In the genomic region with DNA sequence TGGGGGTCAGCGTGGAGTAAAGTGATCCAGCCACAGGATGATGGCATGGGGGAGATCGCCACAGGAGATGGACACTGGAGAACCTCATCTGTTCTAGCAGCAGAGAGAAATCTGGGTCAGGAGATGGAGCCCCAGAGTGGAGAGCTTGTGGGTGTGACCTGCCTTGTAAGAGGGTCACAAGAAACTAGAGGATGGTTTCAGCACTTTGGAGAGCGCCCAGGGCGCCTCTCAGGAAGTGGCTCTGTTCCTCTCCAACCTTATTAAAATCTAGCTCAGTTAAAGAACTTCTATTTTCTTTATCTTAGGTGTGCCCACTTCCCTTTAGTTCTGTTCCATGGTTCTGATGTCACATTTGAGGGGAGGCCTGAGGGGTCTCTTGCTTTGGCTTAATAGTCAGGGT, we compare ENCODE assay signal across 8 mouse cellular contexts. TPM values are rescaled to one million over a fixed set of nuclear protein-coding genes. Genes with fewer than 3 reads are reported as not detected.
A peak's percentile ranks its signal among the peaks of the same experiment; 100 is the strongest.
DNase-seq lines count a peak whose midpoint lies in the region; ATAC-seq and TF ChIP-seq lines count a peak whose summit lies in the region.

No protein-coding gene starts in this region.

- no peaks in the 10 kb centered on the region for H3K36me3 ChIP-seq in hindbrain, embryonic 11.5 days (ENCODE audit: control insufficient read depth, insufficient read depth, low read length)
- H3K36me3 ChIP-seq in hindbrain, embryonic 13.5 days = no peaks in the 10 kb centered on the region
- H3K36me3 ChIP-seq in MEL (ENCODE audit: control insufficient read depth in 1 of 2, insufficient read depth in 2 of 2, low read length in 2 of 2) = no peaks in the 10 kb centered on the region
- H3K36me3 ChIP-seq in forebrain, embryonic 13.5 days (ENCODE audit: poor library complexity, severe bottlenecking) = no peaks in the 10 kb centered on the region

- WGBS in hindbrain, embryonic 11.5 days = 41% methylated on average over 4 of the region's 4 CpGs
- 58% methylated on average over 4 of the region's 4 CpGs for WGBS in hindbrain, embryonic 13.5 days
- WGBS in forebrain, embryonic 13.5 days = 44% methylated on average over 4 of the region's 4 CpGs

- H3K4me3 ChIP-seq in hindbrain, embryonic 11.5 days (ENCODE audit: low read depth, low read length) = no peak overlapping the region
- H3K4me3 ChIP-seq in hindbrain, embryonic 13.5 days = no peak overlapping the region
- H3K4me3 ChIP-seq in MEL (ENCODE audit: control insufficient read depth in 1 of 2, insufficient read depth in 1 of 2, low read depth in 2 of 2, low read length in 2 of 2) = no peak overlapping the region
- H3K4me3 ChIP-seq in forebrain, embryonic 13.5 days = no peak overlapping the region

- no peak for TF ChIP-seq RAD21 in MEL (IDR thresholded peaks at IDR 0.05; ENCODE audit: low read depth, low read length)

- no peak for ATAC-seq in hindbrain, embryonic 11.5 days (ENCODE audit: low FRiP score)
- ATAC-seq in hindbrain, embryonic 13.5 days (ENCODE audit: low FRiP score) = no peak
- ATAC-seq in erythroid progenitor cell, adult 5-6 weeks (replicated peaks; ENCODE audit: low FRiP score, poor library complexity, severe bottlenecking) = no peak
- ATAC-seq in forebrain, embryonic 13.5 days = no peak

- DNase-seq in hindbrain, embryonic 11.5 days (ENCODE audit: low spot score) = peak; percentile 65
- peak; percentile 84 for DNase-seq in MEL (ENCODE audit: low read depth, low spot score)
- DNase-seq in embryo, embryonic 11.5 days (ENCODE audit: low read depth, low spot score) = peak; percentile 72
- peak; percentile 38 for DNase-seq in lung, postnatal 25 days (ENCODE audit: low spot score)
- no peak for DNase-seq in frontal cortex, adult 2 months (ENCODE audit: extremely low spot score in 1 of 2, low spot score in 1 of 2)

- H3K4me1 ChIP-seq in hindbrain, embryonic 11.5 days (replicated peaks; ENCODE audit: control insufficient read depth, insufficient read depth, low read length) = peaks cover 3% of the 10 kb centered on the region; the same call in 1 of the 2 replicates
- H3K4me1 ChIP-seq in hindbrain, embryonic 13.5 days (replicated peaks) = peaks cover 39% of the 10 kb centered on the region
- 0 out of 4 replicates have a peak, but pooled peaks cover 0 to 3% of the 10 kb centered on the region in 2 experiments for H3K4me1 ChIP-seq in MEL (ENCODE audit: control insufficient read depth in 1 of 2, insufficient read depth in 2 of 2, low read length in 2 of 2)
- H3K4me1 ChIP-seq in forebrain, embryonic 13.5 days = peaks cover 44% of the 10 kb centered on the region

- H3K9me3 ChIP-seq in hindbrain, embryonic 11.5 days (ENCODE audit: control insufficient read depth, low read length) = no peaks in the 10 kb centered on the region
- H3K9me3 ChIP-seq in hindbrain, embryonic 13.5 days = no peaks in the 10 kb centered on the region
- no peaks in the 10 kb centered on the region for H3K9me3 ChIP-seq in MEL (replicated peaks; ENCODE audit: insufficient read depth, low read length)
- H3K9me3 ChIP-seq in forebrain, embryonic 13.5 days (replicated peaks) = no peaks in the 10 kb centered on the region

- H3K4me2 ChIP-seq in hindbrain, embryonic 11.5 days (replicated peaks; ENCODE audit: low read depth, low read length) = no peak overlapping the region
- no peak overlapping the region for H3K4me2 ChIP-seq in hindbrain, embryonic 13.5 days
- no peak overlapping the region for H3K4me2 ChIP-seq in forebrain, embryonic 13.5 days

- no peak for TF ChIP-seq POLR2A in MEL (IDR thresholded peaks at IDR 0.05; ENCODE audit: control insufficient read depth in 1 of 2, insufficient read depth in 1 of 2, low read depth in 1 of 2, low read length in 2 of 2, poor library complexity in 1 of 2)

- no peaks in the 10 kb centered on the region for H3K27me3 ChIP-seq in hindbrain, embryonic 11.5 days (ENCODE audit: control insufficient read depth, insufficient read depth, low read length)
- 0 out of 2 replicates have a peak, but pooled peaks cover 9% of the 10 kb centered on the region for H3K27me3 ChIP-seq in hindbrain, embryonic 13.5 days
- H3K27me3 ChIP-seq in MEL (ENCODE audit: control insufficient read depth in 1 of 2, insufficient read depth in 2 of 2, low read length in 2 of 2) = no peaks in the 10 kb centered on the region
- H3K27me3 ChIP-seq in forebrain, embryonic 13.5 days = peaks cover 19% of the 10 kb centered on the region; the same call in 1 of the 2 replicates

- no peak overlapping the region for H3K9ac ChIP-seq in hindbrain, embryonic 11.5 days (ENCODE audit: low read depth, low read length)
- no peak overlapping the region for H3K9ac ChIP-seq in hindbrain, embryonic 13.5 days
- H3K9ac ChIP-seq in MEL (ENCODE audit: control insufficient read depth, low read depth, low read length, poor library complexity, severe bottlenecking) = no peak overlapping the region
- no peak overlapping the region for H3K9ac ChIP-seq in forebrain, embryonic 13.5 days

- TF ChIP-seq EP300 in MEL (IDR thresholded peaks at IDR 0.05; ENCODE audit: low read depth in 1 of 2, low read length in 2 of 2) = peak in 1 of 2 experiments; percentile 35; a peak in 2 of 4 replicates

- H3K27ac ChIP-seq in hindbrain, embryonic 11.5 days (ENCODE audit: low read depth, low read length) = no peak overlapping the region
- no peak overlapping the region for H3K27ac ChIP-seq in hindbrain, embryonic 13.5 days
- H3K27ac ChIP-seq in MEL (ENCODE audit: control insufficient read depth, low read depth, low read length) = no peak overlapping the region
- H3K27ac ChIP-seq in forebrain, embryonic 13.5 days = no peak overlapping the region

- H3K79me2 ChIP-seq in MEL (ENCODE audit: control insufficient read depth, insufficient read depth, low read length, poor library complexity) = no peaks in the 10 kb centered on the region

- TF ChIP-seq CTCF in MEL (IDR thresholded peaks at IDR 0.05 in 2 of 3, conservative IDR thresholded peaks at IDR 0.05 in 1 of 3; ENCODE audit: control insufficient read depth in 1 of 3, insufficient read depth in 1 of 3, low read depth in 2 of 3, low read length in 3 of 3, poor library complexity in 1 of 3, severe bottlenecking in 1 of 3) = no peak

TF ChIP-seq in MEL, 35 proteins besides CTCF, POLR2A, EP300 and RAD21:
- TF ChIP-seq SIN3A (IDR thresholded peaks at IDR 0.05; ENCODE audit: low read length) (peak; percentile 80), CHD1 (IDR thresholded peaks at IDR 0.05; ENCODE audit: low read depth, low read length) (no peak), TAL1 (IDR thresholded peaks at IDR 0.05; ENCODE audit: low read length) (no peak), ELF1 (IDR thresholded peaks at IDR 0.05; ENCODE audit: low read depth, low read length) (0 out of 2 replicates have a peak, but pooled peaks have one; percentile 34)

RNA-seq across cellular contexts. Expression of a gene that starts 33.3 kb away (rescaled TPM):
- polyA plus RNA-seq in hindbrain, embryonic 11.5 days (2014; fragmentation: Nextera tagmentation; extraction: Ambion mirVana) = 42.4 and 42.7 TPM in 2 replicates
- polyA plus RNA-seq in hindbrain, embryonic 13.5 days (2015; fragmentation: Nextera tagmentation; extraction: Ambion mirVana) = 92.0 and 95.2 TPM in 2 replicates
- 0.19 TPM in 1 of 2 replicates, not detected in the other for total RNA-seq in MEL (2012; rRNA removed)
- polyA plus RNA-seq in MEL (2012; ENCODE audit: insufficient read depth in 1 of 2, insufficient read length in 2 of 2, low read depth in 1 of 2, low replicate concordance in 2 of 2, missing spikeins in 1 of 2) = under 1 TPM in 1 of 2 experiments, not detected in 1; 0.40 TPM
- not detected in 2 replicates for total RNA-seq in erythroid progenitor cell, adult 5-6 weeks (2015; ENCODE audit: low replicate concordance)
- total RNA-seq in erythroid progenitor cell, adult 5-6 weeks (2017; ENCODE audit: low replicate concordance) = not detected in 2 replicates
- polyA plus RNA-seq in forebrain, embryonic 13.5 days (2015; fragmentation: Nextera tagmentation; extraction: Ambion mirVana) = 47.8 and 50.6 TPM in 2 replicates
- polyA plus RNA-seq in frontal cortex, adult 2 months (2012; rRNA removed) = 111 and 117 TPM in 2 replicates

RNA-seq across cellular contexts. Expression of a gene that starts 37.2 kb away (rescaled TPM):
- 2.9 and 3.2 TPM in 2 replicates for polyA plus RNA-seq in hindbrain, embryonic 11.5 days (2014; fragmentation: Nextera tagmentation; extraction: Ambion mirVana)
- 3.2 and 5.0 TPM in 2 replicates for polyA plus RNA-seq in hindbrain, embryonic 13.5 days (2015; fragmentation: Nextera tagmentation; extraction: Ambion mirVana)
- not detected in 2 replicates for total RNA-seq in MEL (2012; rRNA removed)
- polyA plus RNA-seq in MEL (2012; ENCODE audit: insufficient read depth in 1 of 2, insufficient read length in 2 of 2, low read depth in 1 of 2, low replicate concordance in 2 of 2, missing spikeins in 1 of 2) = not detected
- total RNA-seq in erythroid progenitor cell, adult 5-6 weeks (2015; ENCODE audit: low replicate concordance) = not detected in 2 replicates
- total RNA-seq in erythroid progenitor cell, adult 5-6 weeks (2017; ENCODE audit: low replicate concordance) = not detected in 2 replicates
- polyA plus RNA-seq in forebrain, embryonic 13.5 days (2015; fragmentation: Nextera tagmentation; extraction: Ambion mirVana) = 1.0 and 2.2 TPM in 2 replicates
- polyA plus RNA-seq in frontal cortex, adult 2 months (2012; rRNA removed) = 11.9 and 13.4 TPM in 2 replicates

RNA-seq across cellular contexts. Expression of a gene that starts 37.4 kb away (rescaled TPM):
- polyA plus RNA-seq in hindbrain, embryonic 11.5 days (2014; fragmentation: Nextera tagmentation; extraction: Ambion mirVana) = 11.8 and 17.6 TPM in 2 replicates
- polyA plus RNA-seq in hindbrain, embryonic 13.5 days (2015; fragmentation: Nextera tagmentation; extraction: Ambion mirVana) = 16.7 and 18.1 TPM in 2 replicates
- total RNA-seq in MEL (2012; rRNA removed) = 0.85 and 1.5 TPM in 2 replicates
- 1 to 10 TPM in 1 of 2 experiments, not detected in 1; 3.8 TPM for polyA plus RNA-seq in MEL (2012; ENCODE audit: insufficient read depth in 1 of 2, insufficient read length in 2 of 2, low read depth in 1 of 2, low replicate concordance in 2 of 2, missing spikeins in 1 of 2)
- 1.1 TPM in 1 of 2 replicates, not detected in the other for total RNA-seq in erythroid progenitor cell, adult 5-6 weeks (2015; ENCODE audit: low replicate concordance)
- total RNA-seq in erythroid progenitor cell, adult 5-6 weeks (2017; ENCODE audit: low replicate concordance) = 0.39 and 0.45 TPM in 2 replicates
- polyA plus RNA-seq in forebrain, embryonic 13.5 days (2015; fragmentation: Nextera tagmentation; extraction: Ambion mirVana) = 8.0 and 10.8 TPM in 2 replicates
- 161 and 180 TPM in 2 replicates for polyA plus RNA-seq in frontal cortex, adult 2 months (2012; rRNA removed)

Comparison
In these comparisons a context has a peak if more than half of its experiments do, and no peak if none do; other contexts are left out.
1. DNase-seq: peak in hindbrain, embryonic 11.5 days (single experiment), MEL (single experiment), embryo, embryonic 11.5 days (single experiment) and lung, postnatal 25 days (single experiment); none in frontal cortex, adult 2 months (0 of 2).
2. RNA of a gene that starts 33.3 kb away (polyA plus RNA-seq): 111 to 117 TPM in frontal cortex, adult 2 months, 92.0 to 95.2 TPM in hindbrain, embryonic 13.5 days, 47.8 to 50.6 TPM in forebrain, embryonic 13.5 days and 42.4 to 42.7 TPM in hindbrain, embryonic 11.5 days; 0.40 TPM in MEL; every median in the first group is over 10 times any median in the second.